Mouse (Mus musculus): ENCODE measurements around the gene Ube2r2. TPM values are rescaled to one million over a fixed set of nuclear protein-coding genes. Genes with fewer than 3 reads are reported as not detected.

Gene Ube2r2
- polyA plus RNA-seq, 1 experiment from 2014 or later, result 75.0 TPM

DNA sequence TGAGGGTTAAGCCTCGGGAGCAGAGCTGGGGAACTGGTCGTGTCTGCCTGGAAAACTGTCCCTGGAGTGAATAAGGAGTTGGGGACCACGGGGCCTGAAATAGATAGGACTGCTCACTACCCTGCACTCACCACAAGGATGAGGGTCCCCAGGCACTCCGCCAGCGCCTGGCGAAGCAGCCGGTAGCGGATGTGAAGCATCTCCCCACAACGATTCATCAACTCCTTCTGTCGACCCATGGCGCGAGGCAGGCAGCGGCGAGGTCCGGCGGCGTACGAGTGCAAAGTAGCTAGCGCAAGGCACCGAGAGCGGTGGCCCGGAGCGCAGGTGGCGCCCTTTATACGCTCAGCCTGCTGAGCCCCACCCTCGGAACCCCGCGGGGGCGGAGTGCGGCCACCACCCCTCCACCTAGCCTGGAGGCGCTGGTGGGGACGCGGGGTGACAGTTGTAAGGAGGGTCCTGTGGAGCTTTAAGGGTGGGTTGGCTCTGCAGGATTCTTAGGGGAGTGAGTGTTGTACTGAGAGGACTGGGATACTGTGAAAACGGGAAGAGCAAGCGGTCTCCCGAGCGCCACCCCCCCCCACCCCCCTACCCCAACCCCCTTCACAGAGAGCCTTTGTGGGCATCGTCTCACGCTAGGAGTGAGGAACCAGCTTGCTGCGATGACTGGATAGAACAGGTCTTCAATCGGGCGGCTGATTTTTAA is 37.5 kb upstream of the Ube2r2 start, which contains the start of gene Aqp3:
TSS of gene Aqp3 (minus strand) at position 313 of the 706 bp plus-strand sequence.
- Histone ChIP-seq H3K27ac (no peak within 1 kb of the TSS), H3K4me2 (peak within 1 kb of the TSS; percentile 91), H3K27me3 (peaks cover 25% of the 10 kb centered on the region), H3K9me3 (no peaks in the 10 kb centered on the region), H3K36me3 (no peaks in the 10 kb centered on the region), H3K4me3 (peak within 1 kb of the TSS; percentile 43), H3K4me1 (peaks cover 29% of the 10 kb centered on the region), H3K9ac (no peak within 1 kb of the TSS)
- WGBS, result under 1% methylated on average over 42 of the region's 42 CpGs
- ATAC-seq (ENCODE audit: insufficient number of reproducible peaks, low FRiP score, low TSS enrichment, low read depth), result no peak

DNA sequence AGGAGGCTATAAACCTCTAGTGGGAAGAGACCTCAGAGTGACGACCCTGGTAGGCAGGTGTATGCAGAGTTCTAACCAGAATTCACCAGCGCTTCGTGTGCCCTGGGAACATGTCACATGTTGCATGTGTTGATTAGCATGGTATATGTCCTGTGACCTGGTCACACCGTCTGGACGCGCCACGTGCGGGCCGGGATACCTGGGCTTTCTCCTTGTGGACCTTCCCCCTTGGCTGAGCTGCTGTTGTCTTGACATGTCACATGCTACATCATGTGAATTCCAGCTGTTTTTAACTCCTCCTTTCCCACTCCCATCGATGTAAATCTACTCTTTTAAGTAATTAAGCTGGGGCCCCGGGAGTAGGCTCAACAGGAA is 37.0 kb upstream of the Ube2r2 start:
- peaks cover 25% of the 10 kb centered on the region for H3K27me3 ChIP-seq
- 13% methylated on average over 11 of the region's 11 CpGs for WGBS
- H3K27ac ChIP-seq, result no peak overlapping the region
- peaks cover 24% of the 10 kb centered on the region for H3K4me1 ChIP-seq
- H3K9ac ChIP-seq, result no peak overlapping the region
- H3K9me3 ChIP-seq, result no peaks in the 10 kb centered on the region
- H3K4me2 ChIP-seq, result peak overlapping the region; percentile 91
- H3K36me3 ChIP-seq, result no peaks in the 10 kb centered on the region
- ATAC-seq (ENCODE audit: insufficient number of reproducible peaks, low FRiP score, low TSS enrichment, low read depth), result no peak
- H3K4me3 ChIP-seq, result peak overlapping the region; percentile 43

DNA sequence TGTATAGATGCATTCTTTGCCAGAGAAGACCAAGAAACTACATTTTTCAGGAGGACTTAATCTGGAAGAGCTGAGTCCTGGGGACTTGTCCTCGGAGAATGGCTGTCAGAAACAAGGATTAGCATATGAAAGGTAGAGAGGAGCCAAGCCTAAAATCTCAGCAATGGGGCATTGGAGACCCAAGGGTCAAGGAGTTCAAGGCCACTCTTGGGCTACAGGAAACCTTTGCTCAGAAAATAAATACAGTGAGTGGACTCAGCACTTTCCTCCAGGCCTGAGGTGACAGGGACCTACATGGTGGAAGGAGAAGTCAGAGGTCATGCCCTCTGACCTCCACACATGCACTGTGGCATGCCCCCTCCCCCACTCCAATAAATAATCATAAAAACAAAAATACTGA is 34.6 kb upstream of the Ube2r2 start:
- no peak for ATAC-seq (ENCODE audit: insufficient number of reproducible peaks, low FRiP score, low TSS enrichment, low read depth)
- H3K9me3 ChIP-seq, result no peaks in the 10 kb centered on the region
- no peaks in the 10 kb centered on the region for H3K36me3 ChIP-seq
- no peak overlapping the region for H3K4me3 ChIP-seq
- H3K27me3 ChIP-seq, result peaks cover 25% of the 10 kb centered on the region
- WGBS, result 48% methylated on average over 1 of the region's 1 CpGs
- H3K4me2 ChIP-seq, result no peak overlapping the region
- no peak overlapping the region for H3K27ac ChIP-seq
- H3K4me1 ChIP-seq, result peaks cover 20% of the 10 kb centered on the region
- no peak overlapping the region for H3K9ac ChIP-seq

DNA sequence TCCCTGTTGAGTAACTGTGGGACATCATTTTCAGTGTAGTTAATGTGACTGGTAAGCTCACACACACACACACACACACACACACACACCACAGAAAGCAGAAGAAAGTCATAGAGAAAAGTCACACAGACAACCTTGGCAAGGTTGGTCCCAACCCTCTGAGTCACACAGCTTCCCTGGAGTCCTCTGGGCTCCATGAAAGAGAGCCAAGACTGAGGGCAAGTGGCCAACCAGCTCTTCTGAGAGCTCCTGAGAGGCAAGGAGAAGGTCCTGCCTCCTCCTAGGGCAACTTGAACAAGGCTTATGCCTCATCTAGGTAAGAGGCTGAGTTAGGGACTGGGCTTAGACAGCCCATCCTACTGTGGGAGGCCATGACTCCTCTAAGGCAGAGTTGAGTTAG is 32.6 kb upstream of the Ube2r2 start:
- ATAC-seq (ENCODE audit: insufficient number of reproducible peaks, low FRiP score, low TSS enrichment, low read depth), result no peak
- no peak overlapping the region for H3K4me3 ChIP-seq
- no peak overlapping the region for H3K9ac ChIP-seq
- H3K4me2 ChIP-seq, result no peak overlapping the region
- peaks cover 9% of the 10 kb centered on the region for H3K4me1 ChIP-seq
- no peaks in the 10 kb centered on the region for H3K36me3 ChIP-seq
- peaks cover 9% of the 10 kb centered on the region for H3K27me3 ChIP-seq
- H3K27ac ChIP-seq, result no peak overlapping the region
- H3K9me3 ChIP-seq, result no peaks in the 10 kb centered on the region

DNA sequence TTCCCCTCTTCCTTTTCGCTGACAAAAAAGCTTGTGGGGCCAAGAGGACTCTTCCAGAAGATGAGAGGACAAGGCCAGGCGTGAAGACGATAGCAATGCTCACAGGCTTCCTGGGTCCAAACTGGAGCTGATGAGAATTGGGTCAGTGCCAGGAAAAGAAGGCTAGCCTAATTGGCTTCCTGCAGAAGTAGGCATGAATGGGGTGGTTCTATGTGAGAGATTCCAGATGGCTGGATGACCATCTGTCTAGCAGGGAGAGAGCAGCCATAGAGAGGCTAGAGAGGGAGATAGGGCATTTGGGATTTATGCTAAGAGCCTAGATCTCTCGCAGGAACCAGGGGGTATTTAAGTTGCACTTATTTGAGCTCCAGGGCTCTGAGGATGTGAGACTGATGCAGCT is 28.1 kb upstream of the Ube2r2 start:
- ATAC-seq (ENCODE audit: insufficient number of reproducible peaks, low FRiP score, low TSS enrichment, low read depth), result no peak
- H3K4me2 ChIP-seq, result no peak overlapping the region
- 63% methylated on average over 4 of the region's 4 CpGs for WGBS

DNA sequence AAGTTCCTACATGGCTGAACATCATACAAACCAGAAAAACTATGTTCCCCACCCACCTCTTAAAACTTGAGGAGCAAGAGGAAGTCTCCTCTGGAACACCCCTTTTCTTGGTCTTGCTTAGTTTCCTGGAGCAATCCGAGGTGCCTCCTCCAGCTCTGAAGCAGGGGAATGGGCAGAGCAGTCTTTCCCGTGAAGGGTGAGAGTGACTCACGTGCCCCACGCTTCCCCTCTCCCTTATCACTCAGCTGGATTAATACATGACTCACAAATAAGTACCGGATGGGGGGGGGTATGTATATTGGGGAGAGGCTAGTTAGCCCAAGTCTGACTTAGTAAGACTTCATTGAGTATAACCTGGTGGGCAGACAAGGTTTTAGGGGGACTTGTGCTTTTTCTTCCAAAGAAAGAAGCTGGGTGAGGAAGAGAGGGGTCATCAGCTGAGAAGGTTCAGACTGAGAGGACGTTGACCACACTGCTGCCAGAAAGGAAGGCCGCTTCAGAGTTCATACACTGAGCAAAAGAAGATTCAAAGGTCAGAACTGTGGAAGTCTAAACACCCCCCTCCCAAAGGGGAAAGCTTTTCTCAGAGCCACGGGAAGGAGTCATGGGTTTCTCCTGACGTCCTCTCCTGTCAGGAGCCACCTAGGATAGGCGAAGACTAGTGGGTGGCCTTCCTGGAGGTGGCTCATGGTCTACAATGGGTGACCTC is 26.7 kb upstream of the Ube2r2 start:
- peaks cover 6% of the 10 kb centered on the region; the same call in 1 of the 2 replicates for H3K4me1 ChIP-seq
- H3K4me3 ChIP-seq, result no peak overlapping the region
- H3K9ac ChIP-seq, result no peak overlapping the region
- H3K27ac ChIP-seq, result no peak overlapping the region
- no peak for ATAC-seq (ENCODE audit: insufficient number of reproducible peaks, low FRiP score, low TSS enrichment, low read depth)
- no peaks in the 10 kb centered on the region for H3K9me3 ChIP-seq
- peaks cover 2% of the 10 kb centered on the region; the same call in 1 of the 2 replicates for H3K36me3 ChIP-seq
- no peaks in the 10 kb centered on the region for H3K27me3 ChIP-seq
- no peak overlapping the region for H3K4me2 ChIP-seq
- WGBS, result 83% methylated on average over 10 of the region's 10 CpGs

More for the DNA sequence above, 28.1 kb upstream of the Ube2r2 start:
- Histone ChIP-seq H3K36me3 (no peaks in the 10 kb centered on the region), H3K9me3 (no peaks in the 10 kb centered on the region), H3K9ac (no peak overlapping the region), H3K27ac (no peak overlapping the region), H3K4me1 (peaks cover 6% of the 10 kb centered on the region; the same call in 1 of the 2 replicates), H3K4me3 (no peak overlapping the region), H3K27me3 (no peaks in the 10 kb centered on the region)

DNA sequence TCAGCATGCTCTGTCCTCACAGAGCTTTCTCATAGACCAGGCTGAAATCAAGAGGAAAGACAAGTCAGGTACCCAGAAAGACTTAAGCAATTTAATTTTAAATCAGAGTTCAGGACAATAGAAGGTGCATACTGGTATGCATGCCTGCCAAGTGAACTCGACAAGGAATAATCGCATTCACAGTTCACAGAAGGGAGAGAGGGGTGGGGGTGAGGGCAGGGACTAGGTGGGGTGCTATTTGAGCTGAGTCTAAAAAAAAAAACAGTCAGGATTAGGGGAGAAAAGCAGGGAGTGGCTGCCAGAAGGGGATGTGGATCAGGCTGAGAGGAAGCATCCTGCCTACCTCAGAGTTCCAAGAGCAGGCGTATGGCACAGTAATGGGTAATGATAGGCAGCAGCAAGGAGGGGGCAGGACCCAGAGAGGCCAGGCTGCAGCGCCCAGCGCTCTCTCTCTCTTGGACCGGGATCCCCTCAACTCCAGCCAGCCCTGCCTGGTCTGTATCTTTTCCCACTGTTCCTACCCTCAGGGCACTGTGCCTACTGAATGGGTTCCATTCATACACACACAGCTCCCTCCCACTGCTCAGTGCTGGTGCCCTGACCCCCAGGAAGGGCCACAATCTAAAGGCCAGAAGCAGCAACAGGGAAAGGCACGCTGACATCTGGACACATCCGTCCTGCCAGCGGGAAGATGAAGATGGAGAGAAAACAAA is 21.0 kb upstream of the Ube2r2 start:
- ATAC-seq (ENCODE audit: insufficient number of reproducible peaks, low FRiP score, low TSS enrichment, low read depth), result no peak
- WGBS, result 79% methylated on average over 9 of the region's 9 CpGs

DNA sequence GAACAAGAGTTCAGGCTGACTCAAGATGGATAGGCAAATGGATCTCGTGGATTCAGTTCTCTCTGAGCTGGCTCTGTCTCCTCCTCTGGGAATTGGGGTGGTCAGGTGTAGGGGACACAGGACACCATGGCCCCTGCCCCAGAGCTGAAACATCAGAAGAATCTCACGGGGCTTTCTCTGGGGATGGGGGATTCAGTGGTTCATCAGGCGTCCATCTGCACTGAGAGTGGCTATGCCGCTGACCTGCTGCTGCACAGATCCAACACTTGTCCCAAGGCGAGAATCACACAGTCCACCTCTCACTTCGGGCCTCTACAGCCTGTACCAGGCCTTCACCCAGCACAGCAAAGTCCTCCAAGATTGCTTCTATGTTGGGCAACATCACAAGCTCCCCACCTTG is 20.5 kb upstream of the Ube2r2 start:
- H3K4me3 ChIP-seq, result no peak overlapping the region
- H3K27ac ChIP-seq, result no peak overlapping the region
- no peak overlapping the region for H3K4me2 ChIP-seq
- peaks cover 64% of the 10 kb centered on the region for H3K36me3 ChIP-seq
- no peaks in the 10 kb centered on the region for H3K4me1 ChIP-seq
- H3K9me3 ChIP-seq, result no peaks in the 10 kb centered on the region
- ATAC-seq (ENCODE audit: insufficient number of reproducible peaks, low FRiP score, low TSS enrichment, low read depth), result no peak
- WGBS, result 83% methylated on average over 6 of the region's 6 CpGs
- no peak overlapping the region for H3K9ac ChIP-seq
- H3K27me3 ChIP-seq, result no peaks in the 10 kb centered on the region

More for the DNA sequence above, 21.0 kb upstream of the Ube2r2 start:
- no peak overlapping the region for H3K4me2 ChIP-seq
- H3K4me3 ChIP-seq, result no peak overlapping the region
- no peak overlapping the region for H3K27ac ChIP-seq
- no peak overlapping the region for H3K9ac ChIP-seq
- no peaks in the 10 kb centered on the region for H3K27me3 ChIP-seq
- H3K4me1 ChIP-seq, result no peaks in the 10 kb centered on the region
- H3K36me3 ChIP-seq, result peaks cover 59% of the 10 kb centered on the region
- no peaks in the 10 kb centered on the region for H3K9me3 ChIP-seq

DNA sequence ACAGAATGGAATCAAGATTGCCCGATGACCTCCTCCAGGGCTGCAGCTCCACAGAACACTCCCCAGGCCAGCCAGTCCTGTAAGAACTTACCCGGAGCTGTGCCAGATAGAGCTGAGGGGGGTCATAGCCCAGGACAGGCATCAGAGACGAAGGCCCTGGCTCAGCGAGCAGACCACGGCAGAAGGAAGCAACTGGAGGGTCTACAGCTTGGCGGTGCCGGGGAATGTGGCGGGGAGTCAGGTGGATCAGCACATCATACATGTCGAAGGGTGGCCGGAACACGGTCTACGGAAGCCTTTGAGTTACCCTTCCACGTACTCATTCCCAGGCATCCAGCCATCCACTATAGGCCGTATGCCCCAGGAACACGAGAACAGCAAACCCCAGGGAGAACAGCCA is 19.8 kb upstream of the Ube2r2 start:
- WGBS, result 93% methylated on average over 15 of the region's 15 CpGs
- ATAC-seq (ENCODE audit: insufficient number of reproducible peaks, low FRiP score, low TSS enrichment, low read depth), result no peak
- H3K4me1 ChIP-seq, result no peaks in the 10 kb centered on the region

DNA sequence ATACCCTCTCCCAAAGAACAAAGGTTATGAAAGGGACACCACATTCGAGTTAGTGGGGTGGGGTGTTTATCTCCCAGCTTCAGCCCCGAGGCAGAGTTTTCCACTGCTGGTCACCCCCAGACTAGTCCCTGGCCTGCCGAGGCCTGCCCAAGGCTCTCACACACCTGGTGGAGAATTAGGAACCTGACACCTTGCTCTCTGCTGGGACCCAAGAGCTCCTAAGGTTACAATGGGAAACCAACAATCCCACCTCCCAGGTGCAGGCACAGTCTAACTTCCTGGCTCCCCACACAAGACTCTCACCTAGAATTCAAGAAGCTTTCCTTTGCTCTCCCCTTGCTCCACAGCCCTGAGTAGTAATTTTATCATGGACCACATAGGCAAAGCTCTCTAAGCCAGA is 18.7 kb upstream of the Ube2r2 start:
- Histone ChIP-seq H3K36me3 (peaks cover 82% of the 10 kb centered on the region), H3K9ac (no peak overlapping the region), H3K4me3 (no peak overlapping the region), H3K27ac (no peak overlapping the region), H3K4me1 (no peaks in the 10 kb centered on the region), H3K9me3 (no peaks in the 10 kb centered on the region), H3K27me3 (no peaks in the 10 kb centered on the region), H3K4me2 (no peak overlapping the region)
- no peak for ATAC-seq (ENCODE audit: insufficient number of reproducible peaks, low FRiP score, low TSS enrichment, low read depth)
- WGBS, result 63% methylated on average over 3 of the region's 3 CpGs

More for the DNA sequence above, 19.8 kb upstream of the Ube2r2 start:
- no peaks in the 10 kb centered on the region for H3K9me3 ChIP-seq
- H3K4me3 ChIP-seq, result no peak overlapping the region
- H3K4me2 ChIP-seq, result no peak overlapping the region
- H3K27me3 ChIP-seq, result no peaks in the 10 kb centered on the region
- no peak overlapping the region for H3K9ac ChIP-seq
- no peak overlapping the region for H3K27ac ChIP-seq
- peaks cover 71% of the 10 kb centered on the region for H3K36me3 ChIP-seq

DNA sequence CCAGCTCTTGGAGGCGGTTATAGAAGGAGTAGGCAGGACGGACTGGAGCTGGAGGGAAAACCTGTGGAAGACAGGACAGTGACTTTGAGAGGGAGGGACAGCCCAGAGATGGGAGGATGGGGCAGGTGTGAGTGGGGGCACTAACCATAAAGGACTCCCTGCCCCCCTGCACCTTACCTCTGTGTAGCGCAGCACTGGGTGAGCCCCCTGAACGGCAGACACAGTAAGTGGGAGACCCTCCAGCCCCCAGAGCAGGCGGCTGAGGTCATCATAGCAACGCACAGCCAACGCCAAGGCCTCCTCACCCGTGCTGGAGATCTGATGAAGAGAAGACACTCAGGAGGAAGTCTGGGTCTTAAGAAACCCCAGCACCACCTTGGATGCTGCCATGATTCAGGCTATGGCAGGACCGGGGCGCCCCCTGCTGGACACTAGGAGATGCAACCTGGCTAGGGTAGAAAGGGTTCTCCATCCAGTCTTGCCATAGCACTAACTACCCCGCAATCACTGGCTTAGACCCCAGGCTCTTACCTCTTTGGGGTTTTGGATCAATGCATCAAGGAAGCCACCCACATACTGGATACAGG is 16.7 kb upstream of the Ube2r2 start:
- no peaks in the 10 kb centered on the region for H3K9me3 ChIP-seq
- no peak for ATAC-seq (ENCODE audit: insufficient number of reproducible peaks, low FRiP score, low TSS enrichment, low read depth)
- no peak overlapping the region for H3K9ac ChIP-seq
- H3K4me1 ChIP-seq, result peaks cover 5% of the 10 kb centered on the region; the same call in 1 of the 2 replicates
- WGBS, result 67% methylated on average over 11 of the region's 11 CpGs
- no peaks in the 10 kb centered on the region for H3K27me3 ChIP-seq
- no peak overlapping the region for H3K4me3 ChIP-seq
- H3K36me3 ChIP-seq, result peaks cover 90% of the 10 kb centered on the region
- H3K27ac ChIP-seq, result no peak overlapping the region
- H3K4me2 ChIP-seq, result no peak overlapping the region

All from limb, embryonic 15.5 days (tissue).